Mouse (Mus musculus): ENCODE results near the gene Mrgpra4.

Gene Mrgpra4

DNA sequence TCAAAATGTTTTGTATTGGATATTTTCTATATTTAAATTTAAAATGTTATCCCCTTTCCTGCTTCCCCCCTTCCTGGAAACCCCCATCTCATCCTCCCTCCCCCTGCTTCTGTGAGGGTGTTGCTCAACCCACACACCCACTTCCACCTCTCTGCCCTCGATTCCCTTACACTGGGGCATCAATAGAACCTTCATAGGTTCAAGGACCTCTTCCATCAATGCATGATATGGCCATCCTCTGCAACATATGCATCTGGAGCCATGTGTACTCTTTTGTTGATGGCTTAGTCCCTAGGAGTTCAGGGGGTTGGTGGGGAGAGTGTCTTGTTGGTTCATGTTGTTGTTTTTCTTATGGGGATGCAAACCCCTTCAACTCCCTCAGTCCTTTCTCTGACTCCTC, at the start of gene Mrgpra4:
TSS of gene Mrgpra4 (minus strand) at position 101 of the 400 bp plus-strand sequence.
- in situ Hi-C loops (cut with MboI; ENCODE audit: low pct_unique_long_range_greater_than_20kb in 1 of 2, low sequenced_read_pairs in 2 of 2, unreplicated experiment in 1 of 2), result no loop called here

DNA sequence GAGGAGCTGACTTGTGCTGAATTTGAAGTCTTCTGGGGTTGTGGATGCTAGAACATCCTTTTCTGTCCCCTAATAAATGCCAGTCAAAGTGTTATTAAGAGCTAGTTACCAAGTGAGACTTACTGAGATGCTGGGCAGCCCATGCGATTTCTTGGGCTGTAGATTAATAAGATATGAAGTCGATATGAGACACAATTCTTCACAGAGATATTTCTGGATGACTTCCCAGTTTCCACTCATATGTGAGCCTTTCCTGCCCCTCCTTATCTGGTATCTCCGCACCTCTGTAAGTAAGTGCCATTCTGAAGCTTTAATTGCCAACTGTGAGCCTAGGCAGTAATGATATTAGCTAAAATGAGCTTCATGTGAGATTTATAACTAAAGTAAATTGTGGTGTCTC, 45.6 kb upstream of the Mrgpra4 start, which contains the start of gene Mrgprx1:
TSS of gene Mrgprx1 (minus strand) at position 101 of the 400 bp plus-strand sequence.
- in situ Hi-C loops (cut with MboI; ENCODE audit: low pct_unique_long_range_greater_than_20kb in 1 of 2, low sequenced_read_pairs in 2 of 2, unreplicated experiment in 1 of 2), result no loop called here

DNA sequence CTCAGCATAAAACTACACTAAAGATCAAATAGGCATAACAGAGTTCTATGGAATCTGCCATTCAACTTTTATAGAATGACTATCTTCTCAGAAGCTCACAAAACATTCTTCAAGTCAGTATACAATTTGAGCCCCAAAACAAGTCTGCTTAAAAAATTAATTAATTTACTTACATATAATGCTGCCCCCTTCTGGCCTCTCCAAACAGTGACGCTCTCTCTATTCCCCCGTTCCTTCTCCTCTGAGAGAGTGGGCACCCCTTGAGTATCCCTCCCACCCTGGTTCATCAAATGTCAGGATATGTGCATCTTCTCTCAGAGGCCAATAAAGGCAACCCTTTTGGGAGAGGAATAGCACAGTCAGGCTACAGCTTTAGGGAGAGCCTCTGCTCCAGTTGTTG, 36.0 kb upstream of the Mrgpra4 start:
- in situ Hi-C loops (cut with MboI; ENCODE audit: low pct_unique_long_range_greater_than_20kb in 1 of 2, low sequenced_read_pairs in 2 of 2, unreplicated experiment in 1 of 2), result no loop called here

DNA sequence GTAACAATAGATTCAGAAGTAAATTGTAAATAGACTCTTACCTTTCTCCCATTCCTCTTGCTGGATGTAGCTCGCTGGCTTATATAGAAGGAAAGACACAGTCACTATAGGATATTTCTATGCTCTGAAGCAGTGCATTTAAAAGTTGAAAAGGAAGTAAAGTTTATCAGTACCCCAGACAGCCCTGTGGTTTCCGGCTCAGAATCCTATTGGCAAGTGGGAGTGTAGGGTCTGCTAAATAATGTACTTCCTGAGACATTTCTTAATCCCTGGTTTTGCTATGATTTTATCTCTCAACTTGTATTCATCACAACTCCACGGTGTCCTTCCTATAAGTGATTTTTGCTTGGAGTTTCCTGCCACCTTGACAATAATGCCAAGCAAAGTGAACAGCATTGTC, 13.8 kb upstream of the Mrgpra4 start:
- in situ Hi-C loops (cut with MboI; ENCODE audit: low pct_unique_long_range_greater_than_20kb in 1 of 2, low sequenced_read_pairs in 2 of 2, unreplicated experiment in 1 of 2), result no loop called here

DNA sequence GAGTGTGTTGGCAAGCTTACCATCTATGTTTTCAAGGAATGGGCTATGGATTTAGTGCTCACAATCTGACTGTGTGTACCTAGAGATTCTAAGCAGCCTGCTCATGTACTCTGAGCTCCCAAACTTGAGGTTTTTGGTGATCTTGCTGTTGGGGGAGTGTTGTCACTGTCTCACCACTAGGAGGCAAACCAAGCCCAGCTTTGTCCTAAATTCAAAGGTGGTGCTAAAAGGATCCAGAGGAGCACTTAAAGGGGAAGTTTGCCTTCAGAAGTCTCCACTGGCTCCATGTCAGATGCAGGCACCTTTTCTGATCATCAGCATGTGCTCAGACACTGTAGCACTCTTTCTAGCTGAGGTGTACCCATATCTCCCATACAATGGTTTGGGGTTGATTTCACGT, 4.9 kb upstream of the Mrgpra4 start:
- in situ Hi-C loops (cut with MboI; ENCODE audit: low pct_unique_long_range_greater_than_20kb in 1 of 2, low sequenced_read_pairs in 2 of 2, unreplicated experiment in 1 of 2), result no loop called here

Measured in mouse embryonic stem cell (cell line).